Mouse (Mus musculus): ENCODE results near the gene Mapk14. TPM values are rescaled to one million over a fixed set of nuclear protein-coding genes. Genes with fewer than 3 reads are reported as not detected.
A peak's percentile ranks its signal among the peaks of the same experiment; 100 is the strongest.

The Mapk14 gene
- polyA plus RNA-seq, 1 experiment from 2014 or later: 23.6 TPM

DNA sequence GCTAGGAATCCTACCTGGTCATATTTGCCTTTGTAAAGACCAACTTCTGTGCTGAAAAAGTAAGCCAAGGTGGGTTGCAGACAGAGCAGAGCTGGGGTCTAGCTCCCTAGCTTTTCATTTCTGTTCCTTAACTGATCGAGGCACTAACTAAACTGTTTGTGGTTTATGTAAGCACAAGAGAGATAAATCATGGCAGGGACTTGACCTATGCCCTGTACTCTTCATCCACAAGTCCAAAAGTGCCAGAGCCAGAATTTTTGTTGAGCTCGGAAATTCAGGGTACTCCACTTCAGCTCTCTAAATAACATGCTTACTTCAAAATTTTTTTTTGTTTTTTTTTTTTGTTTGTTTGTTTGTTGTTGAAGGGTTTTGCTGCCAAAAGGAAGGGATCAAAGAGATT lies 5.5 kb downstream of the Mapk14 start:
- Histone ChIP-seq H3K27ac (ENCODE audit: low read depth, low read length) (peak overlapping the region; percentile 60; the same call in 1 of the 2 replicates), H3K4me1 (replicated peaks; ENCODE audit: control insufficient read depth, insufficient read depth, low read length) (peaks cover 22% of the 10 kb centered on the region), H3K4me2 (replicated peaks; ENCODE audit: low read depth) (no peak overlapping the region; the same call in 1 of the 2 replicates), H3K9ac (ENCODE audit: low read depth, low read length) (no peak overlapping the region), H3K9me3 (ENCODE audit: control insufficient read depth) (no peaks in the 10 kb centered on the region), H3K27me3 (replicated peaks; ENCODE audit: control insufficient read depth, insufficient read depth, low read length) (no peaks in the 10 kb centered on the region), H3K36me3 (ENCODE audit: control insufficient read depth, insufficient read depth) (peaks cover 7% of the 10 kb centered on the region; the same call in 1 of the 2 replicates), H3K4me3 (ENCODE audit: low read depth, low read length) (no peak overlapping the region)
- no peak for TF ChIP-seq CTCF (IDR thresholded peaks at IDR 0.05; ENCODE audit: low read depth)
- ATAC-seq: no peak
- 9% methylated on average over 2 of the region's 2 CpGs for WGBS

GRCm38 (mm10) chr17:28697290-28698195 lies 6.4 kb downstream of the Mapk14 start:
- H3K4me2 ChIP-seq (replicated peaks; ENCODE audit: low read depth): peak overlapping the region; percentile 21; the same call in 1 of the 2 replicates
- H3K9me3 ChIP-seq (ENCODE audit: control insufficient read depth): no peaks in the 10 kb centered on the region
- peak; percentile 60 for ATAC-seq
- H3K27me3 ChIP-seq (replicated peaks; ENCODE audit: control insufficient read depth, insufficient read depth, low read length): no peaks in the 10 kb centered on the region
- H3K4me3 ChIP-seq (ENCODE audit: low read depth, low read length): no peak overlapping the region
- WGBS: 43% methylated on average over 13 of the region's 13 CpGs
- no peak for TF ChIP-seq CTCF (IDR thresholded peaks at IDR 0.05; ENCODE audit: low read depth)
- peak overlapping the region; percentile 60 for H3K27ac ChIP-seq (ENCODE audit: low read depth, low read length)
- peaks cover 22% of the 10 kb centered on the region for H3K4me1 ChIP-seq (replicated peaks; ENCODE audit: control insufficient read depth, insufficient read depth, low read length)
- H3K9ac ChIP-seq (ENCODE audit: low read depth, low read length): no peak overlapping the region
- H3K36me3 ChIP-seq (ENCODE audit: control insufficient read depth, insufficient read depth): peaks cover 7% of the 10 kb centered on the region; the same call in 1 of the 2 replicates

- no peak for ATAC-seq
- 43% methylated on average over 4 of the region's 4 CpGs for WGBS
- Histone ChIP-seq H3K4me3 (ENCODE audit: low read depth, low read length) (no peak overlapping the region), H3K27ac (ENCODE audit: low read depth, low read length) (0 out of 2 replicates have a peak overlapping the region, but pooled peaks have one; percentile 60), H3K4me1 (replicated peaks; ENCODE audit: control insufficient read depth, insufficient read depth, low read length) (peaks cover 22% of the 10 kb centered on the region), H3K9ac (ENCODE audit: low read depth, low read length) (no peak overlapping the region), H3K9me3 (ENCODE audit: control insufficient read depth) (no peaks in the 10 kb centered on the region), H3K4me2 (replicated peaks; ENCODE audit: low read depth) (no peak overlapping the region), H3K36me3 (ENCODE audit: control insufficient read depth, insufficient read depth) (peaks cover 7% of the 10 kb centered on the region; the same call in 1 of the 2 replicates), H3K27me3 (replicated peaks; ENCODE audit: control insufficient read depth, insufficient read depth, low read length) (no peaks in the 10 kb centered on the region)
- TF ChIP-seq CTCF (IDR thresholded peaks at IDR 0.05; ENCODE audit: low read depth): no peak
Observed at GRCm38 (mm10) chr17:28698245-28698644, 7.1 kb downstream of the Mapk14 start.

GRCm38 (mm10) chr17:28698672-28699071 lies 7.5 kb downstream of the Mapk14 start:
- Histone ChIP-seq H3K4me1 (replicated peaks; ENCODE audit: control insufficient read depth, insufficient read depth, low read length) (peaks cover 18% of the 10 kb centered on the region), H3K9ac (ENCODE audit: low read depth, low read length) (no peak overlapping the region; the same call in 1 of the 2 replicates), H3K27ac (ENCODE audit: low read depth, low read length) (0 out of 2 replicates have a peak overlapping the region, but pooled peaks have one; percentile 21), H3K36me3 (ENCODE audit: control insufficient read depth, insufficient read depth) (peaks cover 7% of the 10 kb centered on the region; the same call in 1 of the 2 replicates), H3K9me3 (ENCODE audit: control insufficient read depth) (no peaks in the 10 kb centered on the region), H3K4me3 (ENCODE audit: low read depth, low read length) (no peak overlapping the region), H3K4me2 (replicated peaks; ENCODE audit: low read depth) (no peak overlapping the region), H3K27me3 (replicated peaks; ENCODE audit: control insufficient read depth, insufficient read depth, low read length) (no peaks in the 10 kb centered on the region)
- 45% methylated on average over 2 of the region's 2 CpGs for WGBS
- no peak for TF ChIP-seq CTCF (IDR thresholded peaks at IDR 0.05; ENCODE audit: low read depth)
- ATAC-seq: no peak

GRCm38 (mm10) chr17:28699789-28700188 lies 8.7 kb downstream of the Mapk14 start:
- peaks cover 7% of the 10 kb centered on the region; the same call in 1 of the 2 replicates for H3K36me3 ChIP-seq (ENCODE audit: control insufficient read depth, insufficient read depth)
- no peak overlapping the region for H3K4me2 ChIP-seq (replicated peaks; ENCODE audit: low read depth)
- 68% methylated on average over 7 of the region's 7 CpGs for WGBS
- no peak overlapping the region for H3K4me3 ChIP-seq (ENCODE audit: low read depth, low read length)
- no peak for ATAC-seq
- no peaks in the 10 kb centered on the region for H3K27me3 ChIP-seq (replicated peaks; ENCODE audit: control insufficient read depth, insufficient read depth, low read length)
- no peak overlapping the region for H3K9ac ChIP-seq (ENCODE audit: low read depth, low read length)
- H3K9me3 ChIP-seq (ENCODE audit: control insufficient read depth): no peaks in the 10 kb centered on the region
- peaks cover 17% of the 10 kb centered on the region for H3K4me1 ChIP-seq (replicated peaks; ENCODE audit: control insufficient read depth, insufficient read depth, low read length)
- no peak overlapping the region for H3K27ac ChIP-seq (ENCODE audit: low read depth, low read length)
- TF ChIP-seq CTCF (IDR thresholded peaks at IDR 0.05; ENCODE audit: low read depth): no peak

DNA sequence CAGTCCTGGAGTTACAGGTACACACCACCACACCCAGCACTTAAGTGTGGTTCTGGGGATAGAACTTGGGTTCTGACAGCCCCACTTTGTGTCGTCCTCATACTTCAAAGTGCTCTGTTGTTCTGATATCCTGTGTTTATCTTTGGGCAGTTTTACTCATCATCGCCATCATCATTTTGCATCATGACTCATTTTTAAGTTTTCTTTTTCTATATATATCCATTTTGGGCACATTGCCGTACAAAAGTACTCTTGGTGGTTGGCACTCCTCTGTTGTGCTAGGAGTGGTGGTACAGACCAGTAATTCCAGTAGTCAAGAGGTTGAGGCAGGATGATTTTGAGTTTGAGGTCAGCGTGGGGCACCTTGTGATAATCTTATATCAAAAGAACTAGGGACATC lies 10.0 kb downstream of the Mapk14 start:
- Histone ChIP-seq H3K4me2 (replicated peaks; ENCODE audit: low read depth) (no peak overlapping the region), H3K4me3 (ENCODE audit: low read depth, low read length) (no peak overlapping the region), H3K9me3 (ENCODE audit: control insufficient read depth) (no peaks in the 10 kb centered on the region), H3K27me3 (replicated peaks; ENCODE audit: control insufficient read depth, insufficient read depth, low read length) (no peaks in the 10 kb centered on the region), H3K27ac (ENCODE audit: low read depth, low read length) (no peak overlapping the region), H3K36me3 (ENCODE audit: control insufficient read depth, insufficient read depth) (peaks cover 7% of the 10 kb centered on the region; the same call in 1 of the 2 replicates), H3K4me1 (replicated peaks; ENCODE audit: control insufficient read depth, insufficient read depth, low read length) (peaks cover 17% of the 10 kb centered on the region; the same call in 1 of the 2 replicates), H3K9ac (ENCODE audit: low read depth, low read length) (no peak overlapping the region)
- TF ChIP-seq CTCF (IDR thresholded peaks at IDR 0.05; ENCODE audit: low read depth): no peak
- 92% methylated on average over 4 of the region's 4 CpGs for WGBS
- ATAC-seq: no peak
